Mouse (Mus musculus) lung, embryonic 14.5 days (tissue): ENCODE results near the gene Cep250. TPM values are rescaled to one million over a fixed set of nuclear protein-coding genes. Genes with fewer than 3 reads are reported as not detected.

ENCODE experiments used
- ATAC-seq: fragments of 200-750 bp; cut with Nextera tagmentation; 2 replicates; pipeline ENCODE4 v1.8.0; 2017; ENCODE audit warnings: mild to moderate bottlenecking, moderate TSS enrichment, moderate library complexity; ENCODE audit not compliant: insufficient read depth
- DNase-seq: peaks from one replicate; pipeline ENCODE4 v3.0.0-alpha.2; 2015
- H3K27ac ChIP-seq: fragments of 300-500 bp; sonication (generic); 2 replicates; pipeline ENCODE4 v1.5.1; 2014; ENCODE audit warnings: low read depth, mild to moderate bottlenecking, moderate library complexity
- H3K27me3 ChIP-seq: fragments of 300-500 bp; sonication (generic); 2 replicates; pipeline ENCODE4 v1.6.1; 2014; ENCODE audit warnings: low read length, control low read depth; ENCODE audit not compliant: insufficient read depth
- H3K36me3 ChIP-seq: fragments of 300-500 bp; sonication (generic); 2 replicates; pipeline ENCODE4 v1.6.1; 2014; ENCODE audit warnings: control low read depth; ENCODE audit not compliant: insufficient read depth
- H3K4me1 ChIP-seq: fragments of 300-500 bp; sonication (generic); 2 replicates; pipeline ENCODE4 v1.6.1; 2014; ENCODE audit warnings: antibody characterized with exemption, control low read depth; ENCODE audit not compliant: insufficient read depth
- H3K4me2 ChIP-seq: fragments of 300-500 bp; sonication (generic); 2 replicates; pipeline ENCODE4 v1.6.1; 2014; ENCODE audit warnings: mild to moderate bottlenecking
- H3K4me3 ChIP-seq: fragments of 300-500 bp; sonication (generic); 2 replicates; pipeline ENCODE4 v1.5.1; 2014; ENCODE audit warnings: low read depth, low read length
- H3K9ac ChIP-seq: fragments of 300-500 bp; sonication (generic); 2 replicates; pipeline ENCODE4 v1.6.1; 2014
- H3K9me3 ChIP-seq: fragments of 300-500 bp; sonication (generic); 2 replicates; pipeline ENCODE4 v1.6.1; 2016; ENCODE audit warnings: low read depth, low read length, control low read depth
- CTCF ChIP-seq: IDR thresholded peaks from 2 replicates; pipeline ENCODE4 v1.5.1; 2016; ENCODE audit warnings: antibody characterized with exemption, low read depth
- WGBS: fragments of 180-500 bp; shearing (Covaris S2); extraction: QIAGEN DNeasy Blood & Tissue Kit; methylation state at CpG from one replicate; pipeline ENCODE4 v1.1.7; 2014; 5-methylcytosine and 5-hydroxymethylcytosine counted together
- polyA plus RNA-seq: library from polyadenylated mRNA; unstranded; fragments of >200 nt; fragmentation: Nextera tagmentation; extraction: Ambion mirVana; gene quantifications from 2 replicates; pipeline ENCODE4 v1.2.1, GENCODE M21; 2014

The Cep250 gene
- polyA plus RNA-seq, 1 experiment from 2014 or later: 24.6 TPM

DNA sequence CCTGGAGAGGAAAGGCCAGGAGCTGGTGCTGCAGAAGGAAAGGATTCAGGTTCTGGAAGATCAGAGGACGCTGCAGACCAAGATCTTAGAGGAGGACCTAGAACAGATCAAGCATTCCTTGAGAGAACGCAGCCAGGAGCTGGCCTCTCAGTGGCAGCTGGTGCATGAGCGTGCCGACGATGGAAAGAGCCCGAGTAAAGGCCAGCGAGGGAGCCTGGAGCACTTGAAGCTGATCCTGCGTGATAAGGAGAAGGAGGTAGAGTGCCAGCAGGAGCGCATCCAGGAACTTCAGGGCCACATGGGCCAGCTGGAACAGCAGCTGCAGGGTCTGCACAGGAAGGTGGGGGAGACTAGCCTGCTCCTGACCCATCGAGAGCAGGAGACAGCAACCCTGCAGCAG is 34.9 kb downstream of the Cep250 start:
- H3K4me2 ChIP-seq: no peak overlapping the region
- H3K36me3 ChIP-seq: peaks cover 95% of the 10 kb centered on the region
- DNase-seq: no peak
- no peak overlapping the region for H3K4me3 ChIP-seq
- H3K9me3 ChIP-seq: no peaks in the 10 kb centered on the region
- H3K4me1 ChIP-seq: no peaks in the 10 kb centered on the region
- H3K27ac ChIP-seq: no peak overlapping the region
- ATAC-seq: no peak
- WGBS: 75% methylated on average over 10 of the region's 10 CpGs
- no peaks in the 10 kb centered on the region for H3K27me3 ChIP-seq
- no peak overlapping the region for H3K9ac ChIP-seq
- no peak for TF ChIP-seq CTCF

DNA sequence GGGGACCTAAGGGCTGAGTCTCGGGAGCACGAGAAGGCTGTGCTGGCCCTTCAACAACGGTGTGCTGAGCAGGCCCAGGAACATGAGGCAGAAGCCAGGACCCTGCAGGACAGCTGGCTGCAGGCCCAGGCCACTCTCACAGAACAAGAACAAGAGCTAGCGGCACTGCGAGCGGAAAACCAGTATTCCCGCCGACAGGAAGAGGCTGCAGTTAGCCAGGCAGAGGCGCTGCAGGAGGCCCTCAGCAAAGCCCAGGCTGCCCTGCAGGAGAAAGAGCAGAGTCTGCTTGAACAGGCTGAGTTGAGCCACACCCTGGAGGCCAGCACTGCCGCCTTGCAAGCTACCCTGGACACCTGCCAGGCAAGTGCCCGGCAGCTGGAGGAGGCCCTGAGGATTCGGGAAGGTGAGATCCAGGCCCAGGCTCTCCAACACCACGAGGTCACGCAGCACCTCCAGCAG is 35.6 kb downstream of the Cep250 start:
- no peak for ATAC-seq
- H3K27me3 ChIP-seq: no peaks in the 10 kb centered on the region
- H3K9ac ChIP-seq: no peak overlapping the region
- no peaks in the 10 kb centered on the region for H3K4me1 ChIP-seq
- H3K9me3 ChIP-seq: no peaks in the 10 kb centered on the region
- no peak overlapping the region for H3K27ac ChIP-seq
- no peak overlapping the region for H3K4me3 ChIP-seq
- WGBS: 79% methylated on average over 14 of the region's 14 CpGs
- H3K36me3 ChIP-seq: peaks cover 95% of the 10 kb centered on the region
- no peak for TF ChIP-seq CTCF
- DNase-seq: peak; percentile 12
- H3K4me2 ChIP-seq: no peak overlapping the region; the same call in 1 of the 2 replicates

DNA sequence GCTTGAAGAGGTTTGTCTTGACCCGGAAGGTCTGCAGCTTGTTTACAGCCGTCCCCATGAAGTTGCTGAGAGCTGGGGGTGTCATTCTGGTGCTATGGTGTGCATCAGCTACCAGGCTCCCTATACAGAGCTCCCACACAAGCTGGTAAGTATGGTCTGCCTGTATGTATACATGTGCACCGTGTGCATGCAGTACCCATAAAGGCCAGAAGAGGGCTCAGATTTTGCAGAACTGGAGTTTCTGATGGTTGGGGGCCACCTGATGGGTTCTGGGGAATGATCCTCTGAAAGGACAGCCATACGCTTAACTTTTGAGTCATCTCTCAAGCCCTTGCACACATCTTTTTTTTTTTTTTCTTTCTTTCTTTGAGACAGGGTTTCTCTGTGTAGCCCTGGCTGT is 49.1 kb downstream of the Cep250 start:
- DNase-seq: peak; percentile 11
- Histone ChIP-seq H3K27me3 (no peaks in the 10 kb centered on the region), H3K27ac (no peak overlapping the region), H3K9ac (no peak overlapping the region), H3K4me2 (no peak overlapping the region), H3K4me1 (no peaks in the 10 kb centered on the region), H3K36me3 (peaks cover 9% of the 10 kb centered on the region), H3K4me3 (no peak overlapping the region), H3K9me3 (no peaks in the 10 kb centered on the region)
- 84% methylated on average over 4 of the region's 4 CpGs for WGBS
- TF ChIP-seq CTCF: peak; percentile 50
- ATAC-seq: no peak

DNA sequence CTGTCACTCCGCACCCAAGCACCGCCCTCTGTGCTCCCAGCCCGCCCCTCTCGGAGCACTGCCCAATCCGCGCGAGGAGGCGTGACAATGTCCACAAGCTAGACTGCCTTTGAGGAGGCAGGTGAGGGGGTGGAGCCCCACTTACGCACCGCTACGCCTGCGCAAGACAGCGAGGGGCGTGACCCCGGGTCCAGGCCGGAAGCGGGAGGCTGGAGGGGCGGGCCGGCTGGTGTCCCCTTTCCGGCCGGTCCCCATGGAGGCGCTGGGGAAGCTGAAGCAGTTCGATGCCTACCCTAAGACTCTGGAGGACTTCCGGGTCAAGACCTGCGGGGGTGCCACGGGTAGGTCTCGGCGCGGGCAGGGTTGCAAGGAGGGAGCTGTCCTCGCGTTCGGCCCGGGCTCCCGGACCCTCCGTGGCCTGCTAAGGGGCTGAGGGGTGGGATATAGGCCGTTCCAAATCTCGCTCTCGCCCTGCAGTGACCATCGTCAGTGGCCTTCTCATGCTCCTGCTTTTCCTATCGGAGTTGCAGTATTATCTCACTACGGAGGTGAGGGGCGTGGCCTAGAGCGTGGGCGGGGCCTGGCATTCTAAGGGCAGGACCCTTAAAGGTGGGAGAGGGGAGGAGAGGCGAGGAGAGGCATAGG is 51.8 kb downstream of the Cep250 start, which contains the start of the genes 6430550D23Rik and Ergic3:
6430550D23Rik (minus strand) TSS at position 90 of the 645 bp plus-strand sequence.
Ergic3 (plus strand) TSS at position 158 of the 645 bp plus-strand sequence.
- DNase-seq: peak; percentile 98
- under 1% methylated on average over 45 of the region's 45 CpGs for WGBS
- Histone ChIP-seq H3K36me3 (peaks cover 32% of the 10 kb centered on the region), H3K27me3 (no peaks in the 10 kb centered on the region), H3K27ac (peak within 1 kb of the TSS; percentile 62; the same call in 1 of the 2 replicates), H3K4me3 (peak within 1 kb of the TSS; percentile 78), H3K4me1 (no peaks in the 10 kb centered on the region), H3K4me2 (peak within 1 kb of the TSS; percentile 85), H3K9ac (peak within 1 kb of the TSS; percentile 76), H3K9me3 (no peaks in the 10 kb centered on the region)
- no peak for TF ChIP-seq CTCF
- ATAC-seq: peak; percentile 99

DNA sequence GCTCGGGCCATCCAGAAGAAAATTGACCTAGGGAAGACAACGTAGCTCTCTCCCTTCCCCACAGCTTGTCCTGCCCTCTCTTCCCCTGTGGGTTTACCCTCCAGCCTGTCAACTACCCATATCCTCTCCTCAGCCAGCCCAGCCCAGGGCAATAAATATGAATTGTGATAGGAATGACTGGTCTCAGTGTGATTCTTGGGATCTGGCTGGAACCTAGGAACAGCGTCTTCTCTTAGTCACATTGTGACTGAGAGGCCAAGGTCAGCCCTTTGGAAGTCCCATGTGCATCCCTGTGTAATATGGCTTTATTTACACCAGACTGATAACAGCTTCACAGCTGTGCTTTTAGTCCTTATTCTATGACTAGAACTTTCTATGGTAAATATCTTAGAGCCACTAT is 61.8 kb downstream of the Cep250 start:
- Histone ChIP-seq H3K4me3 (no peak overlapping the region), H3K9me3 (no peaks in the 10 kb centered on the region), H3K4me1 (no peaks in the 10 kb centered on the region), H3K27me3 (no peaks in the 10 kb centered on the region), H3K27ac (no peak overlapping the region), H3K36me3 (peaks cover 58% of the 10 kb centered on the region), H3K4me2 (no peak overlapping the region), H3K9ac (no peak overlapping the region)
- DNase-seq (no peak), ATAC-seq (no peak)
- TF ChIP-seq CTCF: no peak
- WGBS: 74% methylated on average over 3 of the region's 3 CpGs

DNA sequence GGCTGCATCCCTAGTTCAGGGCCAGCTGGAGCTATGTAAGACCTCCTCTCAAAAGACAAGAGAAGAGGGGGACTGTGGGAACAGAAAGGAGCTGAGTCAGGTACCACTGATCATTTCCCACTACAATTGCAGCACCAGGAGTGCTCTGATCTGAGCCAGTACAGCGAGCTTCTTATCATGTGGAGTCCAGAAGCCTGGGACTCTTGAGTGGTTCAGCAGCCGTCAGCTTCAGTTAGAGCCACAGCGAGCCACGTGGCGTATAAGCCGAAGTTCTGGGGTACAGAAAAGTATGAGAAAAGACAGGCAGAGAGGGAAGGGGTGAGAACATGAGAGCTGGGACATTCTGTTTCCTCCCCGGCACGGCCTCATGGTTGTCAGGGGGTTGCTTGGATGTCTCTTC is 65.0 kb downstream of the Cep250 start:
- Histone ChIP-seq H3K9ac (no peak overlapping the region), H3K4me2 (no peak overlapping the region), H3K36me3 (peaks cover 28% of the 10 kb centered on the region), H3K4me3 (no peak overlapping the region), H3K27me3 (no peaks in the 10 kb centered on the region), H3K4me1 (no peaks in the 10 kb centered on the region), H3K9me3 (no peaks in the 10 kb centered on the region), H3K27ac (no peak overlapping the region)
- 83% methylated on average over 8 of the region's 8 CpGs for WGBS
- ATAC-seq: no peak
- no peak for TF ChIP-seq CTCF
- DNase-seq: no peak

DNA sequence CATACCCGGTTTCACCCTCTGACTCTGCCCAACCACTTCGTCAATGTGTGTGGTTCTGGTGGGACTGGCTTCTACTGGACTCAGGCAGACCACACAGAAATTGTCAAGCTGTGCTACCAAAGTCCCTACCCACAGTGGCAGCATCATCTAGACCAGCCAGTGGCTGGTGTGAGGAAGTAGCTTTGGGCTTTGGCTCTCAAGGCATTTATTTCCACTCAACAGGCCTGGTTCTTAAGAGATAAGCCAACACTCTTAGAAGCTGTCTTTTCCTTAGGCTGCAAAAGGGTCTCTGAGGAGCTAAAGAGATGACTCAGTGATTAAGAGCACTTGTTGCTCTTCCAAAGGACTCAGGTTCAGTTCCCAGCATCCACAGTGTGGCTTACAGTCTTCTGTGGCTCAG is 65.5 kb downstream of the Cep250 start:
- 88% methylated on average over 2 of the region's 2 CpGs for WGBS
- Histone ChIP-seq H3K27ac (no peak overlapping the region), H3K9ac (no peak overlapping the region), H3K36me3 (peaks cover 22% of the 10 kb centered on the region), H3K4me2 (no peak overlapping the region), H3K9me3 (no peaks in the 10 kb centered on the region), H3K4me1 (no peaks in the 10 kb centered on the region), H3K4me3 (no peak overlapping the region), H3K27me3 (no peaks in the 10 kb centered on the region)
- ATAC-seq (no peak), DNase-seq (no peak)
- TF ChIP-seq CTCF: no peak
